Mouse (Mus musculus) myocyte (in vitro differentiated cells): ENCODE measurements at regions not wholly inside any gene's neighbourhood (a gene's known extent, or its start where the extent isn't known, plus 50 kb on each side); places are given as distances from the start of the nearest gene placed in this dataset.

Experiments
- E2F4 ChIP-seq: IDR thresholded peaks from one replicate; pipeline ENCODE4 v1.6.1; 2011; ENCODE audit warnings: mild to moderate bottlenecking, control low read depth, moderate library complexity; ENCODE audit not compliant: insufficient read depth
- MAX ChIP-seq: IDR thresholded peaks from one replicate; pipeline ENCODE4 v1.6.1; 2011; ENCODE audit warnings: low read depth, mild to moderate bottlenecking, control low read depth
- MYOD1 ChIP-seq, 3 experiments: IDR thresholded peaks; one replicate each; pipeline ENCODE4 v1.6.1; 2011; ENCODE audit warnings: control low read depth in 2 of 3, low read depth in 2 of 3, mild to moderate bottlenecking in 2 of 3, moderate library complexity in 1 of 3; ENCODE audit not compliant: insufficient read length in 2 of 3, control insufficient read depth in 1 of 3
- MYOG ChIP-seq, 3 experiments: IDR thresholded peaks; one replicate each; pipeline ENCODE4 v1.6.1; 2011; ENCODE audit warnings: control low read depth in 2 of 3, low read depth in 2 of 3, mild to moderate bottlenecking in 2 of 3; ENCODE audit not compliant: insufficient read length in 2 of 3, control insufficient read depth in 1 of 3, insufficient read depth in 1 of 3
- POLR2A ChIP-seq: IDR thresholded peaks from one replicate; pipeline ENCODE4 v1.6.1; 2011; ENCODE audit warnings: low read depth, mild to moderate bottlenecking, control low read depth, moderate library complexity; ENCODE audit not compliant: insufficient read length
- POLR2AphosphoS2 ChIP-seq: IDR thresholded peaks from one replicate; pipeline ENCODE4 v1.6.1; 2011; ENCODE audit warnings: low read depth, control low read depth; ENCODE audit not compliant: insufficient read length
- TCF12 ChIP-seq: IDR thresholded peaks from one replicate; pipeline ENCODE4 v1.6.1; 2011; ENCODE audit warnings: mild to moderate bottlenecking, control low read depth; ENCODE audit not compliant: poor library complexity, insufficient read depth, severe bottlenecking

- no peak for TF ChIP-seq MYOD1 (IDR thresholded peaks at IDR 0.05; ENCODE audit: control insufficient read depth in 1 of 3, insufficient read length in 2 of 3, low read depth in 2 of 3)
- no peak for TF ChIP-seq MAX
- no peak for TF ChIP-seq POLR2A
- no peak for TF ChIP-seq MYOG (IDR thresholded peaks at IDR 0.05; ENCODE audit: control insufficient read depth in 1 of 3, insufficient read depth in 1 of 3, insufficient read length in 2 of 3, low read depth in 2 of 3)
- TF ChIP-seq E2F4 = no peak
- no peak for TF ChIP-seq POLR2AphosphoS2
- TF ChIP-seq TCF12 = no peak
Measured at GRCm38 (mm10) chr6:93272206-93272605, 328.9 kb upstream of the Adamts9 start.
